In genomic region chr11:60941370-60941769, GRCm38 (mm10) we compare ENCODE assay signal across 9 mouse cellular contexts. TPM values are rescaled to one million over a fixed set of nuclear protein-coding genes. Genes with fewer than 3 reads are reported as not detected.
DNase-seq lines count a peak whose midpoint lies in the region; ATAC-seq and TF ChIP-seq lines count a peak whose summit lies in the region.
"Had no signal": no experiment of that assay in that cellular context is flagged by ENCODE, and none has a peak within 500 bp of the region (broad histone marks: within the 10 kb centered on the region; RNA-seq: fewer than 3 reads in every experiment).

No protein-coding gene starts in this region.

- peaks cover 50% of the 10 kb centered on the region for H3K36me3 ChIP-seq in midbrain, embryonic 10.5 days
- peaks cover 16% of the 10 kb centered on the region for H3K36me3 ChIP-seq in midbrain, embryonic 16.5 days (ENCODE audit: control insufficient read depth, insufficient read depth, low read length)
- H3K36me3 ChIP-seq in liver, embryonic 12.5 days = peaks cover 95% of the 10 kb centered on the region
- H3K36me3 ChIP-seq in stomach, postnatal 0 days (ENCODE audit: control insufficient read depth, insufficient read depth, low read length) = peaks cover 27% of the 10 kb centered on the region

- H3K4me1 ChIP-seq in midbrain, embryonic 10.5 days = peaks cover 25% of the 10 kb centered on the region
- no peaks in the 10 kb centered on the region for H3K4me1 ChIP-seq in midbrain, embryonic 16.5 days (ENCODE audit: control insufficient read depth, insufficient read depth, low read length)
- H3K4me1 ChIP-seq in embryonic fibroblast, embryonic 13.5 days (ENCODE audit: control insufficient read depth, insufficient read depth, low read length) = peaks cover 6% of the 10 kb centered on the region
- peaks cover 70% of the 10 kb centered on the region for H3K4me1 ChIP-seq in liver, embryonic 12.5 days
- no peaks in the 10 kb centered on the region for H3K4me1 ChIP-seq in stomach, postnatal 0 days (replicated peaks; ENCODE audit: control insufficient read depth, insufficient read depth)
- H3K4me1 ChIP-seq: forebrain, embryonic 13.5 days had no signal

- ATAC-seq in midbrain, embryonic 16.5 days = no peak
- peak; percentile 73 for ATAC-seq in liver, embryonic 12.5 days
- peak; percentile 78 for ATAC-seq in stomach, postnatal 0 days (ENCODE audit: low FRiP score, low TSS enrichment)
- ATAC-seq: forebrain, embryonic 13.5 days had no signal

- no peaks in the 10 kb centered on the region for H3K27me3 ChIP-seq in midbrain, embryonic 10.5 days (ENCODE audit: low read depth, poor library complexity, severe bottlenecking)
- H3K27me3 ChIP-seq in midbrain, embryonic 16.5 days (ENCODE audit: control insufficient read depth, insufficient read depth, low read depth, low read length) = no peaks in the 10 kb centered on the region
- no peaks in the 10 kb centered on the region for H3K27me3 ChIP-seq in liver, embryonic 12.5 days (replicated peaks)
- H3K27me3 ChIP-seq in stomach, postnatal 0 days (ENCODE audit: control insufficient read depth, insufficient read depth, low read length) = no peaks in the 10 kb centered on the region
- H3K27me3 ChIP-seq: forebrain, embryonic 13.5 days; megakaryocyte, embryonic 14.5 days had no signal

- no peak for TF ChIP-seq CTCF in embryonic fibroblast, embryonic 13.5 days (IDR thresholded peaks at IDR 0.05; ENCODE audit: borderline replicate concordance, insufficient read depth, low read length)
- TF ChIP-seq CTCF in stomach, postnatal 0 days (IDR thresholded peaks at IDR 0.05; ENCODE audit: low read depth) = no peak

- no peak overlapping the region for H3K4me3 ChIP-seq in midbrain, embryonic 10.5 days
- no peak overlapping the region for H3K4me3 ChIP-seq in midbrain, embryonic 16.5 days (ENCODE audit: low read depth, low read length)
- no peak overlapping the region for H3K4me3 ChIP-seq in embryonic fibroblast, embryonic 13.5 days (ENCODE audit: insufficient read depth, low read length)
- H3K4me3 ChIP-seq in liver, embryonic 12.5 days = peak overlapping the region; percentile 50
- no peak overlapping the region for H3K4me3 ChIP-seq in stomach, postnatal 0 days (ENCODE audit: low read depth, low read length)
- H3K4me3 ChIP-seq: forebrain, embryonic 13.5 days; megakaryocyte, embryonic 14.5 days had no signal

- TF ChIP-seq POLR2A in embryonic fibroblast, embryonic 13.5 days (IDR thresholded peaks at IDR 0.05; ENCODE audit: low read depth, low read length) = no peak

- DNase-seq in midbrain, embryonic 10.5 days (ENCODE audit: low spot score) = peak; percentile 33
- peak; percentile 69 for DNase-seq in stomach, postnatal 0 days (ENCODE audit: low spot score)
- DNase-seq in cerebellum, postnatal 10 days = no peak
- no peak for DNase-seq in thymus, postnatal 25 days

- no peaks in the 10 kb centered on the region for H3K9me3 ChIP-seq in midbrain, embryonic 10.5 days (replicated peaks)
- no peaks in the 10 kb centered on the region for H3K9me3 ChIP-seq in midbrain, embryonic 16.5 days (replicated peaks; ENCODE audit: control insufficient read depth, low read length, poor library complexity, severe bottlenecking)
- H3K9me3 ChIP-seq in liver, embryonic 12.5 days (replicated peaks) = no peaks in the 10 kb centered on the region
- H3K9me3 ChIP-seq in stomach, postnatal 0 days (ENCODE audit: control insufficient read depth, low read length) = no peaks in the 10 kb centered on the region
- H3K9me3 ChIP-seq: forebrain, embryonic 13.5 days; megakaryocyte, embryonic 14.5 days had no signal

- WGBS in midbrain, embryonic 10.5 days = 71% methylated on average over 9 of the region's 9 CpGs
- 58% methylated on average over 9 of the region's 9 CpGs for WGBS in midbrain, embryonic 16.5 days
- WGBS in liver, embryonic 12.5 days (ENCODE audit: insufficient replicate concordance) = 54% methylated on average over 9 of the region's 9 CpGs
- WGBS in stomach, postnatal 0 days = 28% methylated on average over 9 of the region's 9 CpGs

- no peak overlapping the region for H3K4me2 ChIP-seq in midbrain, embryonic 16.5 days (ENCODE audit: low read length)
- peak overlapping the region; percentile 83 for H3K4me2 ChIP-seq in liver, embryonic 12.5 days
- no peak overlapping the region for H3K4me2 ChIP-seq in stomach, postnatal 0 days (replicated peaks; ENCODE audit: low read depth)
- H3K4me2 ChIP-seq: forebrain, embryonic 13.5 days had no signal

- peak overlapping the region; percentile 38; the same call in 1 of the 2 replicates for H3K27ac ChIP-seq in midbrain, embryonic 10.5 days (replicated peaks)
- no peak overlapping the region for H3K27ac ChIP-seq in midbrain, embryonic 16.5 days (ENCODE audit: low read length)
- peak overlapping the region; percentile 46; the same call in 1 of the 2 replicates for H3K27ac ChIP-seq in embryonic fibroblast, embryonic 13.5 days (ENCODE audit: insufficient read depth, low read length)
- H3K27ac ChIP-seq in liver, embryonic 12.5 days = peak overlapping the region; percentile 89
- peak overlapping the region; percentile 61 for H3K27ac ChIP-seq in stomach, postnatal 0 days (replicated peaks)
- H3K27ac ChIP-seq: forebrain, embryonic 13.5 days had no signal

- no peak overlapping the region for H3K9ac ChIP-seq in midbrain, embryonic 16.5 days (ENCODE audit: low read depth, low read length)
- peak overlapping the region; percentile 74 for H3K9ac ChIP-seq in liver, embryonic 12.5 days
- H3K9ac ChIP-seq in stomach, postnatal 0 days (ENCODE audit: low read length) = no peak overlapping the region
- H3K9ac ChIP-seq: forebrain, embryonic 13.5 days had no signal

- TF ChIP-seq EP300 in stomach, postnatal 0 days (optimal IDR thresholded peaks at IDR 0.05) = no peak

RNA-seq across cellular contexts. Expression of gene Map2k3, which starts 9.5 kb away (rescaled TPM):
- polyA plus RNA-seq in midbrain, embryonic 10.5 days (2016; fragmentation: Nextera tagmentation; extraction: Ambion mirVana) = 55.7 and 65.1 TPM in 2 replicates
- 27.1 and 29.5 TPM in 2 replicates for polyA plus RNA-seq in midbrain, embryonic 16.5 days (2015; fragmentation: Nextera tagmentation; extraction: Ambion mirVana)
- polyA plus RNA-seq in embryonic fibroblast, embryonic 13.5 days (2011; ENCODE audit: insufficient read length, low read depth, missing spikeins) = 53.3 and 59.2 TPM in 2 replicates
- polyA plus RNA-seq in liver, embryonic 12.5 days (2016; fragmentation: Nextera tagmentation; extraction: Ambion mirVana) = 170 and 173 TPM in 2 replicates
- polyA plus RNA-seq in stomach, postnatal 0 days (2015; fragmentation: Nextera tagmentation; extraction: Ambion mirVana) = 105 and 108 TPM in 2 replicates

RNA-seq across cellular contexts. Expression of gene Natd1, which starts 26.8 kb away (rescaled TPM):
- polyA plus RNA-seq in midbrain, embryonic 10.5 days (2016; fragmentation: Nextera tagmentation; extraction: Ambion mirVana) = 18.0 and 26.9 TPM in 2 replicates
- polyA plus RNA-seq in midbrain, embryonic 16.5 days (2015; fragmentation: Nextera tagmentation; extraction: Ambion mirVana) = 24.9 and 26.5 TPM in 2 replicates
- 11.7 and 15.1 TPM in 2 replicates for polyA plus RNA-seq in embryonic fibroblast, embryonic 13.5 days (2011; ENCODE audit: insufficient read length, low read depth, missing spikeins)
- 9.3 and 9.6 TPM in 2 replicates for polyA plus RNA-seq in liver, embryonic 12.5 days (2016; fragmentation: Nextera tagmentation; extraction: Ambion mirVana)
- 6.7 and 8.3 TPM in 2 replicates for polyA plus RNA-seq in stomach, postnatal 0 days (2015; fragmentation: Nextera tagmentation; extraction: Ambion mirVana)

Comparison
In these comparisons a context has a peak if more than half of its experiments do, and no peak if none do; other contexts are left out.
1. DNase-seq: peak in midbrain, embryonic 10.5 days (single experiment) and stomach, postnatal 0 days (single experiment); none in cerebellum, postnatal 10 days (0 of 2) and thymus, postnatal 25 days (single experiment).